Mouse (Mus musculus): ENCODE results near the gene Plch2.

Gene Plch2

DNA sequence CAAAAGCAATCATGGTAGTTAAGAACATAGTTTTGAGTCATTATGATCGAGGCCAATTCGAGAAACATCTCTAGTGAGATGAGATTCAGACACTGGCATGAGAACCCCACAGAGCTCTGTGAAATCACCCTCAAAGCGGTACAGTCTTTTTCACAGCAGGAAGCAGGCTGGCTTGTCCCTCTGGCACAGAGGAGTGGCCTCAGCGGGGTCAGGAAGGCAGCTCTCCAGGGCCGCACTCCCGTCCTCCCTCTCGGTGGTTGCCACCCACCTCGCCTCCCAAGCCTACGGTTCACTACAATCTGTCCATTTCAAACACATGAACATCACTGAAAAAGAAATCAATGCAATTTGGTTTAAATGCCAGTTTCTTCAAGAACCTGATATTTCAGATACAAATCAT is 17.8 kb upstream of the Plch2 start:
- no peak for DNase-seq (ENCODE audit: low read depth)

DNA sequence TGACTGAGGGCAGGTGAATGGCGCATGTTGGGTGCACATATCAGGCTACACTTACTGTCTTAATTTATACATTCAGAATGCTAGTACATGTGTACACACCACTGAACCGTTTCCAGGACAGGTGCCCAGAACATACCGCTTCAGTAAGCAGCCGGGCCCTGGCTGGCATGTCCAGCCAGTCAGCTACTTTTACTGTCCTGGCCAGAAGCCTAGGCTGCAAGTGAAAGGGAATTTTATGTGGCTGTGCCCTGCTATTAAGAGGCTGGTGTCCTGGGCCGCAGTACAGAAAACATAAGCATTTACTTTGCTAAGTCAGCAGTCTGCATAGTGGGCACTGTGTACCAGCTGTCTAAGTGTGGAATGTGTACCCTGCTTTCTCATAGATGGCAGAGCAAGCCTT is 14.3 kb upstream of the Plch2 start:
- no peak for DNase-seq (ENCODE audit: low read depth)

DNA sequence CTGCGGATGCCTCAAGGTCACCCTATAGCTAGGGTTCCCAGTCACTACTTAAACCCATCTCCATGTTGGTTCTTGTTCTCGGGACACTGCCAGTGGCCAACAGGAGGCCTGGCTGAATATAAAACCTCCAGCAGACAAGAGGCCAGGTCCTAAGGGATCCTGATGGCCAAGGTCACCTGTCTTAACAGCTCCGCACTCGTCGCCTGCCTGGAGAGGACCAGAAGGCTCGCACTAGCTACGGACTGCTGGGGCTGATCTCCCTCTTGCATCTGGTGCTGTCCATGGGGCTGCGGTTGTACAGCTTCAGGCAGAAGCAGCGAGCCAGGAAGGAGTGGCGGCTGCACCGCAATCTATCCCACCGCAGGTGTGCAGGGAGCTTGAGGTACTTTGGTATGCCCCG is 13.6 kb upstream of the Plch2 start:
- no peak for DNase-seq (ENCODE audit: low read depth)

DNA sequence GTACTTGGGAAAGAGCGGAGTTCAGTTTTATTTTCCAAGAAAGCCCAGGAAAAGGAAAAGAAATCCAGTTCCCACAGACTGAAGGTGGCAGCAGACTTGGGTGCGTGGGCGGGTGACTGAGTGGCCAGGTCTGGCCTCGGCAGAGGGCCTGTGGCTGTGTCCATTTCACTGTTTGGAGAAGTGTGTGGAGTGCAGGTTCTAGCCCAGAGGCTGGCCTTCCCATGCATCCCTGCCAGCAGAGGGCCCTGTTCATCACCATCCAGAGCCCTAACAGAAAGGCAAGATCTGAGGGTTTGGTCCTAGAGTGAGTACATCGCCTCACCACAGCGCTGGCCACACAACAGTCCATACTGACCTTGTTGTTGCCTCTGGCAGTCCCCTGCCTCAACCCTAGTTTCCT is 12.6 kb upstream of the Plch2 start:
- peak; percentile 57 for DNase-seq (ENCODE audit: low read depth)

DNA sequence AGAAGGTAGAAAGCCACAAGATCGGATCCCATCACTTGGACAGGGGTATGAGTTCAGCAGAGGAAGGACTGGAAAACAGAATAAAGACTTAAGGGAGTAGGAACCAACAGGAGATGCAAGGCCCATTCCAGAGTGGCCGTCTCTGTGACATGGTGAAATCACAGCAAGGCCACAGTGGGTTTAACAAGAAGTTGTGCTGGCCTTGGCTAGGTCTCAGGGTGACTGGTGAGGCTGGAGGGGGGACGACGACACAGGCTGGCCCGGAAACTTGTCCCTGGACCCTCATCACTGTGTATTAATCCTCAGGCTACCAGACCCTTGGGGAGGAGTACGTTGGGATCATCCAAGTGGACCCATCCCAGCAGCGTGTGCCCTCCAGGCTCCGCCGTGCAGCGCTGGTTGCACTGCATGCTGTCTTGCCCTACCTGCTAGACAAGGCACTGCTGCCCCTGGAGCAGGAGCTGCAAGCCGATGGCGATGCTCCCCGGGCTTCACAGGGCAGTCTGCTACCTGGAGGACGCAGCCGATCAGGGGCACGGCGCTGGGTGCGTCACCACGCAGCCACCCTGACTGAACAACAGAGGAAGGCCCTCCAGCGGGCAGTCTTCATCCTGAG is 11.9 kb upstream of the Plch2 start:
- DNase-seq (ENCODE audit: low read depth): no peak

DNA sequence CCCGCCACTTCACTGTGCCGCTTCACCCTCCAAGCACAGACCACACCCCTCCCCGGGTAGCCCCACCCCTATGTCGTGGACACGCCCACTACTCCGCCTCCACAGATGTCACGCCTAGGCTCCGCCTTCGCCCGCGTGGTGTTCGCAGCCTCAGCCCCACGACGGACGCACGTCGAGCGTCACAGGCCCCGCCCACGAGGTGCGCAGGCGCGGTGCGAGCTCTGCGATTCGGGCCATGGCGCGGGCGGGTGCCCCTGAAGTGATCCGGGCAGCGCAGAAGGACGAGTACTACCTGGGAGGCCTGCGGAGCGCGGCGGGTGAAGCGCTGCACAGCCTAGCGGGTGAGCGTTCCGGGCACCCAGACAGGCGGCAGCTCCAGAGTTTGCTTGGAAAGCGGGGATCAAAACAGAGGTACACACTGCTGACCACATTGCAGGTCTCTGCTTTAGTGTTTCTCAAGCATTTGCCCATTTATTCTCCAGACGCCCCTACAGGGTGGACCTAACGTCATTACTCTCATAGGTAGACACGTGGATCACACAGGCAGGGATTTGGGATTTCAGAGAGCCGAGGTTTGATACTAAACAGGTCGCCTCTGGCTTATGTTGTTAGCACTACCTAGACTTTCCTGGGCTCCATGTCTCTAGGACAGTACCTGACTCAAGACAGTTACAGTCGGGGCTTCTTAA is 10.4 kb upstream of the Plch2 start, which contains the start of gene Pex10:
Gene Pex10, plus strand, starts transcription at position 183 of the 689 bp plus-strand sequence.
- DNase-seq (ENCODE audit: low read depth): peak; percentile 98

DNA sequence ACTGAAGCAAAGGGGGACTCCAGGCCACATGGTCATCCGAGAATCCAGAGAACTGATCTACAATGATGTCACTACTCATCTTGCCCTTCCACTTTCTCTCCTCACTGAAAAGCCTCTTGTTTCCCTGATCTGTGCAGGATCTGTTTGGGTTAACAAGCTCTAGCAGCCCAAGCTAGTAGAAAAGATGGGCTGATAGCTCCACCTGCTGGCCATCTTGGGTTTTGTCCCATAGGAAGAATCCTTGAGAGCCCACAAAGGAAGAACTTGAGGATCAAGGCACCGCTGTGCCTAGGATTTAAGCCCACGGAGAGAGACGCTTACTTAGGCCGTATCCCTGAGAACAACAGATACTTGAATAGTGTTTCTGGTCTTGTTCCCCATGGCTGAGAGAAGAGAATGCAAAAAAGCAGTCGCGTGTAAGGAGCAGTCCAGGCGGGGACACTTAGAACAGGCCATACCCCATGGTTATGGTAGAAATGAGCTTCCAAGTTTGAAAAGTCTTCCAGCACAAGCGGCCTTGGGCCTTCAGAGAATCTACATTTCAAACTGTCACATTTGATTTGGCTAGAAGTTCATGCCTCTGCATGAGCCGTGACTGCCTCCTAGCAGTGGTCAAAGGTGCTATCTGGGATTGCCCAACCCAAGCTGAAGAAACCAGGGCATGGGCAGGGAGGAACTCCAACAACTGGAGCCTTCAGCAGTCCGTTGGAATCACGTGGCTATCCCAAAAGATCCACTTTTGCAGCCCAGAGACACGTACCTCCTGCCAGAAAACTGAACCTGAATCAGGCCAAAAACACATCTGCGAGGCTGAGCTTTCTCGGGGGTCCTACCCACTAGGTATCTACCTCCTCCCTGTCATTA is 9.6 kb upstream of the Plch2 start:
- DNase-seq (ENCODE audit: low read depth): peak; percentile 93

DNA sequence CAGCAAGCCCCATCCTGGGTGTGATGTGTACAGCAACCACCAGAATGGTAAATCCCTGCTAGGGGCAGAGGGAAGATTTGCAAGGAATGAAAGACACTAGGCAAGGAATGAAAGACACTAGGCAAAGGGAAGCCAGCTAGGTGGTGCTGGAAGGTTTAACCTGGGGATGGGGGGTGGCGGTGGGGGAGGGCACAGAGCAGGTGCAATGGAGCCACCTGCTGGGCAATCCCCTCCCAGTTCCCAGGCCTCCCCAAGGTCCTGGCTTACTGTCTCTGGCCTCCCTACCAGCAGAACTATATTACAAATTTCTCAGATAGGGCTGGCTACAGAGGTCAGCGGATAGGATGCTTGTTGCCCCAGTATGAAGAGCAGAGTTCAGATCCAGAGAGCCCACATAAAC is 7.9 kb upstream of the Plch2 start:
- no peak for DNase-seq (ENCODE audit: low read depth)

DNA sequence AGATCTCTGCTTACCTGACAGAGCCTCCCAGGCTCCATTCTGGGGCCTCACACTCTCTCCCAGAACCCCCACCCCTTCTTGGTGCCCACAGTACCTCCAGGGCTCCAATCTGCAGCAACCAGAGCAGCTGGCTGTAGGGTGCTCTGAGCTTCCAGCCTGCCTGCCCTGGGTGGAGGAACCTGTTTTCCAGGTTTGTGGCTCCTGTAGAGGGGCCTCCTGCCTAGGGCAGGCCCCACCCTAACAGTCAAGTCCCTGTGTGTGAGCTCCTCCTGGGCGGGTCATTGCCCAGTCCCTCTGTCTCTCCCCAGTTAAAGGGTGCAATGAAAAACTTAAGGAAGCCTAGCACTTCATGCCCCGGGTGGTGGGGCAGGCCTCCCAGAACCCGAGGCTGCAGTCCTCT is 7.3 kb upstream of the Plch2 start:
- DNase-seq (ENCODE audit: low read depth): no peak

DNA sequence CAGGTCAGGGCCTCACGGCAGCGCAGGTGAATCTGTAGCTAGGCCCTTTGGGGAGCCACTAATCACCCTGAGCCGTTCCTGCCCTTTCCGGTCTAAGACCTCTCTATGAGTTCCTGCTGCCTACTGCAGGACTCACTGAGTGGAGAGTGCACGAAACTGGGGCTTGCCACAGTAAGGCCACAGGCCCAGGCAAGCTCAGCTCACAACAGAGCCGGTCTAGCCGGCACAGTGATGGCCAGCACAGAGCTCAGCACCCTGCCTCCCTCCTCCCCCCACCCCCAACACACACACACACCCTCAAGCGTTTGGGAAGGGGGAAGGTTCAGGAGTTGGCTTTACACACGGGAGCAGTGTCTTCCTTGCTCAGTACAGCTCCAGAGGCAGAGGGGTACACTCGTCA is 1.7 kb upstream of the Plch2 start:
- DNase-seq (ENCODE audit: low read depth): no peak

DNA sequence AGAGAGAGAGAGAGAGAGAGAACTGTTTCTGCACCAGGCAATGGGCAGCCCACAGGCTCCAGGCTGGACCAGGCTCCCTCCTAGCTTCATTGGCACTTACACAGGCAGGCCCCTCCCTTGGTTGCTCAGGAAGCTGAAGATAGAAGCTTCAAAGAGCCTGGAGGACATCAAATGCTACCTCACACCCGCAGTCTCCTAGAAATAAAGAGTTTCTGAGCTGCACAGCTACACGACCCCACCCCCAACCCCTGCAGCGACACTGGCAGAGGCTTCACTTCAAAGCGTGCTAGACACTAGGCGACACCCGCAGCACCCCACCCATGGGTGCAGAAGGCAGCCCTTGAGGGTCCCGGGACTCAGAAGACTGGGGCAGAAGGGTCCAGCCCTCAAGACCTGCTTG is 6.5 kb downstream of the Plch2 start:
- DNase-seq (ENCODE audit: low read depth): no peak

DNA sequence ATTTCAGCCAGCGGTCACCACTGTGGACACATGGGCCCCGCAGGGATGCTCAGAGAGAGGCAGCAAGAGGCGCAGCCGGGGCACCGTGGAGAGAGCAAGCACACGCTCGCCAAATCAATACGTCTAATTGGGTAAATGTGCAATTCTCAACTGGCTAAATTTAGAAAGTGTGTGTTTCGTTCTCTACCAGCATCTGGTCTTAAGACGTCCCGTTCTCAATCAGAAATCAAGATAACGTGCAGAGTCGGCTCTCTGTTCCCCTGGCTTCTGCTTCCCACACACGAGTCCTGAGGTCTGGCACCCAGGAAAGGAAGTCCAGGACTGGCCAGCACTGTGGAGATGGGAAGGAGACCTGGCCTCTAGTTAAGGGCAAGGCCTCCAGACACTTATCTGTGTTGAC is 9.9 kb downstream of the Plch2 start:
- DNase-seq (ENCODE audit: low read depth): no peak

DNA sequence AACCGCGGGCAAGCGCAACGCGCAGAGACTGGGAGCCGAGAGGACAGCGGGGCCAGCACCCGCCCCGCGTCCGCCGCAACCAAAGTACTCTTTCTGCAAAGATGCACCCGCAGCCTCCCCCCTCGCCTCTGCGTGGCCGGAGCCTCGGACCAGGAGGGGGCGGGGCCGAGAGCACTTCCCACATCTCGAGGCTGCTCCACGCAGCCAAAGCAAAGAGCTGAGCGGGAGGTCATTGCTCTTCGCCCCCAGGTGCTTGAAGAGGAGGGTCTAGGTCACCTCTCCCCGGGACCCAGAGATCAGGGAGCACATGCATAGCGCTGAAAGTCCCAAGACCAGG is 13.3 kb downstream of the Plch2 start:
- DNase-seq (ENCODE audit: low read depth): no peak

DNA sequence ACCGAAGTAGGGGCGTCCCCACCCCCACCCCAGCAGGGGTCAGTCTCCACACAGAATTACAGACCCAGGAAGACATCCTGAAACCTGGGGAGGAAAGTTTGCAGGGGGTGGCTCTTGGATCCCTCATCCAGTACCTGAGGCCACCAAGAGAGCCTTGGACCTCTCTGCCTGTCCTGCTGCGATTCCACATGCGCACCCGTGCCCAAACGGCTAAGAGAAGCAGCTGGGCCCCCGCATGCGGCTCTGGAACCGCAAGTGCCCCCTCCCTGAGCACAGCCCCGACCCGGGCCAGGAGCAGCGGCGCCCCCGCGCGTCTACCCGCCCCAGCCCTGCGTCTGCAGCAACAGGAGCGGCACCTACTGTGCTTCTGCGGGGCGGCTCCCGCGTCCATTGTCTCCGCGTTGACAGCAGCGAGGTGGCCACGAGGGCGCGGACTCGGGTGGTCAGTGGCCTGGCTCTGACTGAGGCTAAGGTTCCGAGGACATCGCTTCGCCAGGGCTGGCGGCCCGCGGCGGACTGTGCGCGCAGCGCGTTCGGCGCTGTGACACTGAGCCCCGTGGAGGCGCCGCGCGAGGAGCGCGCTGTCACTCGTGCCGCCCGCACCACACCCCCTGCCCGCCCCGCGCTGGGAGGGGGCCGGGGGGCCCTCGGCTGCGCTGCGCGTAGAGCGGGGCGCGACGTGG is 13.8 kb downstream of the Plch2 start:
- no peak for DNase-seq (ENCODE audit: low read depth)

DNA sequence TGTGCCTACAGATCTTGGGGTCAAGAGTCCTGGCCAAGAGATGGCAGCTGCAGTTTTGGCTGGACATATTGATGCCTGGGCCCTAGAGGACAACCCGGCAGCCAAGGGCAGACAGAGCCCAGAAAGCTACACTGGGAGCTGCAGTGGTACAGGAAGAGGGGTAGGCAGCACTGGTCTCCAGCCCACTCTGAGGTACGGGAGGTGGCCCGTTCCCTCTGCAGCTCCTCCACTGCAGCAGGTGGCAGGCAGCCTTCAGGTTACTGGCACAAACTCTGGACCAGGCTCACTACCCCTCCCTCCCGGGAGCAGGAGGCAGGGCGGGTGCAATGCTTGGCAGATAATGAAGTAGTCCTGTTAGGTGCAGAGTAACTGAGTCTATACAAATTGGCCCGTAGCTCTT is 15.9 kb downstream of the Plch2 start:
- no peak for DNase-seq (ENCODE audit: low read depth)

DNA sequence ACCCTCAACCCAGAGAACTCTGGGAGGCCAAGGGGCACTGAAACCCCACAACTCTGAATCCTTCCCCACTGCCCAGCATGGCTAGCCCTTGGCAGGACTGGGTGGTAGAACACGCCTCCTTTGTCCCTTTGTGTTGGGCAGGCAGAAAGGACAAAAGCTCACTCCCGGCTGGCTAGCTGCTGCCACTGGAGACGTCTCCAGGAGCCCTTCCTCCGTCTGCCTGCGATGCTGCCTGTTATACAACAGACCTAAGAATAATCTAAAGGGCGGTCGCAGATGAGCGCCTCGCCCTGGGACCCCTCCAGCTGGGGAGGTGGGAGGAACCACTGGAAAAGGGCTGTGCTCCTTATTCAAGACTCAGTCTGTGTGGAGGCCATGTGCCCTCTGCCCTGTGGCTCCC is 16.4 kb downstream of the Plch2 start:
- DNase-seq (ENCODE audit: low read depth): no peak

DNA sequence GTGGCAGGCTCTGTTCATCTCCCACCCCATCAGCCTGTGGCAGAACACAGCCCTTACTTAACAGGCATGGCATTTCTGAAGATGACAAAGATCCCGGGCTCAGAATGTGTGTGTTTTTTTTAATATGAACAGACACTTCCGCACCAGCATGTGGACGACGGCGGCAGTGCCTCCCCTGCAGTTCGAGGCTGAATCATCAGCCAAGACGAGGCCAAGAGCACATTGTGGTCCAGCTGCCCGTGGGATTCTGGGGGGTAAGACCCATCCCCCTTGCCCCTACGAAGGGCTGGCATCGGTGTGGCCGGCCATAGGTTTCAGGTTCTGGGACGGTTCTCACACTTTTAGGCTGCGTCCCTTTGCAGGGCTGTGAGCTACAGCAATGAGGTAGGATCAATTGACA is 21.8 kb downstream of the Plch2 start:
- DNase-seq (ENCODE audit: low read depth): no peak

DNA sequence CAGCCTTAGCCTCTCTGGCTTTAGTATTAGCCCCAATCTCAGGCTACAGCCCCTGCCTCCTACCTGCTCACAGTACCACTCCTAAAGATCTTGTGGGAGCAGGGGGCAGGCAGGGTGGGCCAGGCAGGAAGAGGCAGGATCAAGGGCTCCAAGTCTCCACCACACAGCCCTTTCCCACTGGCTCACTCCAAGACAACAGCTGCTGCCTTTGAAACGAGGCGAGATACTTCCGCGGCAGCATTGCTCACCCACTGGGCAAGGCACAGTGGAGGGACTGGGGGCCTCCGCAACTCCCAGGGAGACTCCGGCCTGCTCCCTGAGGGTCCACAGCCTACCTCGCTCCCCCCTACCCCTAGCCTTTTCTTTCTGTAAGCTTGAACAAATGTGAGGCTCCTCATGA is 22.4 kb downstream of the Plch2 start:
- no peak for DNase-seq (ENCODE audit: low read depth)

DNA sequence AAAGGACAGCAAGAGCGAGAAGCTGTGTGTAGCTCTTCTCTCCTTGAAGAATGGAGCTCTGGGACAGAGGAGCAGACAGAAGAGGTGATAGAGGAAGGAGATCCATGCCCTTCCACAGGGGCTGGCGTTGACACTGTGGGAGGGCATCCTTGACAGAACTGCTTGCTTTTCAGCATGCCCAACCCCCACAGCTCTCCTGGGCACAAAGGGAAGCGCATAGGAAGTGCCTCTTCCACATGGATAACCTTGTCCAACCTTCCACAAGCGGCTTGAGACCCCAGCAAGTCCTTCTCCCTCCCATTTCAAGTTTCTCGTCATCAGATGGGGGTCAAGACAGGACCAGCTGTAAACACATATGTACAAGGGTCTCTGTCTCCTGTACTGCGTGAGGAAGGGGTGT is 23.5 kb downstream of the Plch2 start:
- DNase-seq (ENCODE audit: low read depth): no peak

DNA sequence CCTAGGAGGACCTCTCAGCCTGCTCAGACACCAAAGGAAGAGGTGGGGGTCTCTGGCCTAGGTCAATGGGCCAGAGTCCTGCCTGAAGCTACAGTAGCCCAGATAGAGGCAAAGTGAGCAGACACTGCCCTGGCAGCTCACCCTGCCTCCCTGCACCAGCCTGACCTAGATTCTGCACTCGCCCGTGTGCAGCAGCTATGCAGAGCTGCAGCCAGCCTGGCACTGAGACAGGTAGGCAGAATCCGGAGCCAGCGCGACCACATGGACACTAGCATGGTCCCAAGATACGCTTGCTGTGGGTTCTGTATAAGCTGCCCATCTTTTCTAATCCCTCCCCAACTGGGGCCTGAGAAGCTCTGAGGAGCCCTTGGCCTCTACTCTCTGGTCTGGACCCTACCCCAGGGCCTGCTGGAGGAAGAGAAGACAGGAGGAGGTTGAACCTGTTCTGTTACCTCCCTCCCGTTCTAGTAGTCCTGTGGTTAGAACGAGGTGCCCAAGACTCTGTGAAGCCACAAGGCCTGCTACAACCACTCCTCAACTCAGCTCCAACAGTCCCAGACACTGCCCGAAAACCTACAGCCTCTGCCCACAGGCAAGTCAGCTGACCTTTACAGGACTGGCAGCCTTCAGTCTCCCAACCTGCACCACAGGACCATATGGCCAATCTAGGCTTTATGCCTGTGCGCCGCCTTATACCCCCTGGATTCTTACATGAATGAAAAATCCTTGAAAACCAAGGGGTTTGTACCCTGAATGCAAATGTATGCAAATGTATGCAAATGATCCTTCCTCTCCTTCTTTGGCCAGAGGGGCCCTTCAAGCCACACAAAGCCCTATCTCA is 32.2 kb downstream of the Plch2 start:
- no peak for DNase-seq (ENCODE audit: low read depth)

DNA sequence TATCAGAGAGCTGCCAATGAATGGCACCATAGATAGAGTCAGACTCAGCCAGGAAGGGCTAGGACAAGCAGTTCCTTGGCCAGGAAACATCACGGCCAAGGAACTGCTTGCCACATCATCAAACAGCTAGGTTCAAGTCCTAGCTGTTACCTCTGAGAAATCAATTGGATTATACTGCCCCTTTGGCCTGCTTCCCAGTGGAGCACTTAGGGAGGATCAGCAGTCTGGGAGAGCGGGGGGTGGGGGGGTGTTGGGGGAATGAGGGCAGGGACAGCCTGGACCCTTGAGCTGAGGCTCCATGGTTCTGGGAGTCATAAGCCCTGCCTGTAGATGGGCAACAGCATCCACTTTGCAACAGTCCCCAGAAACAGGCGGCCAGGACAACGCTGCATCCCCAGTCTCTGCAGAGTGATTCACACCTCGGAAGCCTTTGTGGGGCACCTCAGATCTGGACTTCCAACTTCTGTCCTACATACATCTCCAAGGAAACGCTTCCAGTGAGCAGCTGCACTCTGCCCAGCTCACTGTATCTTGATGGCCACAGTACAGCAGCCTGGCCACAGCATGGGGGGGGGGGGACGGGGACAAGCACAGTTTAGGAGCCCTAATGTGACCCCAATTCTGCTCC is 34.2 kb downstream of the Plch2 start:
- no peak for DNase-seq (ENCODE audit: low read depth)

Measured in 416B (cell line).